Mouse (Mus musculus): ENCODE measurements around the gene Sept4. TPM values are rescaled to one million over a fixed set of nuclear protein-coding genes. Genes with fewer than 3 reads are reported as not detected.

Gene Sept4
- total RNA-seq, 1 experiment, result 6.1 TPM

GRCm38 (mm10) chr11:87524780-87525179 is 43.9 kb upstream of the Sept4 start:
- Histone ChIP-seq H3K27ac (ENCODE audit: insufficient read depth, low read depth, low read length, poor library complexity, severe bottlenecking) (no peak overlapping the region), H3K4me1 (ENCODE audit: control insufficient read depth in 2 of 2, insufficient read depth in 2 of 2, low read length in 2 of 2, poor library complexity in 1 of 2) (peaks cover 0 to 2% of the 10 kb centered on the region in 2 experiments; a peak in 1 of 4 replicates), H3K9me3 (ENCODE audit: control insufficient read depth, insufficient read depth, low read depth, low read length) (no peaks in the 10 kb centered on the region), H3K36me3 (ENCODE audit: control insufficient read depth, insufficient read depth, low read length, poor library complexity, severe bottlenecking) (no peaks in the 10 kb centered on the region), H3K9ac (ENCODE audit: insufficient read depth, low read depth, low read length, poor library complexity, severe bottlenecking) (no peak overlapping the region), H3K4me3 (ENCODE audit: insufficient read depth in 1 of 2, low read depth in 1 of 2, low read length in 2 of 2, poor library complexity in 1 of 2, severe bottlenecking in 1 of 2) (no peak overlapping the region)
- no peak for DNase-seq (ENCODE audit: low read depth, low spot score)
- in situ Hi-C loops (cut with MboI; ENCODE audit: low sequenced_read_pairs in 2 of 2, unreplicated experiment in 2 of 2), result no loop called here
- no peak for TF ChIP-seq ZC3H11A (IDR thresholded peaks at IDR 0.05; ENCODE audit: borderline replicate concordance, low read depth, low read length)
- TF ChIP-seq HCFC1 (IDR thresholded peaks at IDR 0.05; ENCODE audit: borderline replicate concordance, insufficient read depth, low read length), result no peak
- TF ChIP-seq CHD2 (IDR thresholded peaks at IDR 0.05; ENCODE audit: low read depth, low read length), result no peak
- TF ChIP-seq ZNF384 (IDR thresholded peaks at IDR 0.05; ENCODE audit: low read depth, low read length), result no peak
- TF ChIP-seq MAFK (IDR thresholded peaks at IDR 0.05; ENCODE audit: insufficient read depth, low read depth, low read length), result no peak

- Histone ChIP-seq H3K9ac (ENCODE audit: insufficient read depth, low read depth, low read length, poor library complexity, severe bottlenecking) (no peak overlapping the region), H3K9me3 (ENCODE audit: control insufficient read depth, insufficient read depth, low read depth, low read length) (no peaks in the 10 kb centered on the region), H3K27ac (ENCODE audit: insufficient read depth, low read depth, low read length, poor library complexity, severe bottlenecking) (no peak overlapping the region), H3K4me1 (ENCODE audit: control insufficient read depth in 2 of 2, insufficient read depth in 2 of 2, low read length in 2 of 2, poor library complexity in 1 of 2) (peaks cover 0 to 2% of the 10 kb centered on the region in 2 experiments; a peak in 1 of 4 replicates), H3K4me3 (ENCODE audit: insufficient read depth in 1 of 2, low read depth in 1 of 2, low read length in 2 of 2, poor library complexity in 1 of 2, severe bottlenecking in 1 of 2) (no peak overlapping the region), H3K36me3 (ENCODE audit: control insufficient read depth, insufficient read depth, low read length, poor library complexity, severe bottlenecking) (no peaks in the 10 kb centered on the region)
- in situ Hi-C loops (cut with MboI; ENCODE audit: low sequenced_read_pairs in 2 of 2, unreplicated experiment in 2 of 2), result no loop called here
- DNase-seq (ENCODE audit: low read depth, low spot score), result no peak
- TF ChIP-seq CHD2 (IDR thresholded peaks at IDR 0.05; ENCODE audit: low read depth, low read length), result no peak
- no peak for TF ChIP-seq MAFK (IDR thresholded peaks at IDR 0.05; ENCODE audit: insufficient read depth, low read depth, low read length)
- TF ChIP-seq ZNF384 (IDR thresholded peaks at IDR 0.05; ENCODE audit: low read depth, low read length), result no peak
- TF ChIP-seq HCFC1 (IDR thresholded peaks at IDR 0.05; ENCODE audit: borderline replicate concordance, insufficient read depth, low read length), result no peak
- TF ChIP-seq ZC3H11A (IDR thresholded peaks at IDR 0.05; ENCODE audit: borderline replicate concordance, low read depth, low read length), result no peak
Measured at GRCm38 (mm10) chr11:87527364-87527763, 41.3 kb upstream of the Sept4 start.

- no peaks in the 10 kb centered on the region for H3K9me3 ChIP-seq (ENCODE audit: control insufficient read depth, insufficient read depth, low read depth, low read length)
- no peak for DNase-seq (ENCODE audit: low read depth, low spot score)
- in situ Hi-C loops (cut with MboI; ENCODE audit: low sequenced_read_pairs in 2 of 2, unreplicated experiment in 2 of 2), result no loop called here
- no peak overlapping the region for H3K4me3 ChIP-seq (ENCODE audit: insufficient read depth in 1 of 2, low read depth in 1 of 2, low read length in 2 of 2, poor library complexity in 1 of 2, severe bottlenecking in 1 of 2)
- H3K36me3 ChIP-seq (ENCODE audit: control insufficient read depth, insufficient read depth, low read length, poor library complexity, severe bottlenecking), result no peaks in the 10 kb centered on the region
- H3K27ac ChIP-seq (ENCODE audit: insufficient read depth, low read depth, low read length, poor library complexity, severe bottlenecking), result no peak overlapping the region
- H3K4me1 ChIP-seq (ENCODE audit: control insufficient read depth in 2 of 2, insufficient read depth in 2 of 2, low read length in 2 of 2, poor library complexity in 1 of 2), result peaks cover 0 to 2% of the 10 kb centered on the region in 2 experiments; a peak in 1 of 4 replicates
- TF ChIP-seq ZNF384 (IDR thresholded peaks at IDR 0.05; ENCODE audit: low read depth, low read length) (no peak), ZC3H11A (IDR thresholded peaks at IDR 0.05; ENCODE audit: borderline replicate concordance, low read depth, low read length) (no peak), HCFC1 (IDR thresholded peaks at IDR 0.05; ENCODE audit: borderline replicate concordance, insufficient read depth, low read length) (no peak), MAFK (IDR thresholded peaks at IDR 0.05; ENCODE audit: insufficient read depth, low read depth, low read length) (no peak), CHD2 (IDR thresholded peaks at IDR 0.05; ENCODE audit: low read depth, low read length) (no peak)
- H3K9ac ChIP-seq (ENCODE audit: insufficient read depth, low read depth, low read length, poor library complexity, severe bottlenecking), result no peak overlapping the region
Measured at GRCm38 (mm10) chr11:87527990-87528389, 40.7 kb upstream of the Sept4 start.

- peaks cover 0 to 2% of the 10 kb centered on the region in 2 experiments; a peak in 1 of 4 replicates for H3K4me1 ChIP-seq (ENCODE audit: control insufficient read depth in 2 of 2, insufficient read depth in 2 of 2, low read length in 2 of 2, poor library complexity in 1 of 2)
- H3K4me3 ChIP-seq (ENCODE audit: insufficient read depth in 1 of 2, low read depth in 1 of 2, low read length in 2 of 2, poor library complexity in 1 of 2, severe bottlenecking in 1 of 2), result no peak overlapping the region
- in situ Hi-C loops (cut with MboI; ENCODE audit: low sequenced_read_pairs in 2 of 2, unreplicated experiment in 2 of 2), result no loop called here
- no peak overlapping the region for H3K9ac ChIP-seq (ENCODE audit: insufficient read depth, low read depth, low read length, poor library complexity, severe bottlenecking)
- TF ChIP-seq ZC3H11A (IDR thresholded peaks at IDR 0.05; ENCODE audit: borderline replicate concordance, low read depth, low read length) (no peak), MAFK (IDR thresholded peaks at IDR 0.05; ENCODE audit: insufficient read depth, low read depth, low read length) (no peak), CHD2 (IDR thresholded peaks at IDR 0.05; ENCODE audit: low read depth, low read length) (no peak), HCFC1 (IDR thresholded peaks at IDR 0.05; ENCODE audit: borderline replicate concordance, insufficient read depth, low read length) (no peak), ZNF384 (IDR thresholded peaks at IDR 0.05; ENCODE audit: low read depth, low read length) (no peak)
- peak; percentile 41 for DNase-seq (ENCODE audit: low read depth, low spot score)
- no peaks in the 10 kb centered on the region; the same call in 1 of the 2 replicates for H3K36me3 ChIP-seq (ENCODE audit: control insufficient read depth, insufficient read depth, low read length, poor library complexity, severe bottlenecking)
- no peak overlapping the region for H3K27ac ChIP-seq (ENCODE audit: insufficient read depth, low read depth, low read length, poor library complexity, severe bottlenecking)
- H3K9me3 ChIP-seq (ENCODE audit: control insufficient read depth, insufficient read depth, low read depth, low read length), result no peaks in the 10 kb centered on the region
Measured at GRCm38 (mm10) chr11:87531695-87532094, 37.0 kb upstream of the Sept4 start.
